Mouse (Mus musculus): ENCODE measurements around the gene Thtpa.

- no peak for TF ChIP-seq MEF2A (IDR thresholded peaks at IDR 0.05; ENCODE audit: extremely low read depth, insufficient replicate concordance, low read depth, low read length, poor library complexity, severe bottlenecking)
- peak; percentile 70 to 81 (median 76) for TF ChIP-seq CTCF (IDR thresholded peaks at IDR 0.05 in 2 of 3, conservative IDR thresholded peaks at IDR 0.05 in 1 of 3; ENCODE audit: control insufficient read depth in 1 of 3, insufficient read depth in 1 of 3, low read depth in 2 of 3, low read length in 3 of 3, poor library complexity in 1 of 3, severe bottlenecking in 1 of 3)
- no peak for TF ChIP-seq GABPA (IDR thresholded peaks at IDR 0.05; ENCODE audit: low read depth, low read length)
- TF ChIP-seq POLR2A (IDR thresholded peaks at IDR 0.05; ENCODE audit: control insufficient read depth in 1 of 2, insufficient read depth in 1 of 2, low read depth in 1 of 2, low read length in 2 of 2, poor library complexity in 1 of 2), result no peak
- TF ChIP-seq E2F4 (IDR thresholded peaks at IDR 0.05; ENCODE audit: borderline replicate concordance, low read depth, low read length), result no peak
- TF ChIP-seq CHD1 (IDR thresholded peaks at IDR 0.05; ENCODE audit: low read depth, low read length), result no peak
- no peak for TF ChIP-seq USF1 (IDR thresholded peaks at IDR 0.05; ENCODE audit: low read depth, low read length)
- TF ChIP-seq POLR2AphosphoS2 (IDR thresholded peaks at IDR 0.05; ENCODE audit: low read length), result no peak
- TF ChIP-seq TAL1 (IDR thresholded peaks at IDR 0.05; ENCODE audit: low read length), result no peak
- TF ChIP-seq GATA1 (IDR thresholded peaks at IDR 0.05; ENCODE audit: low read depth, low read length), result no peak
- TF ChIP-seq ZC3H11A (IDR thresholded peaks at IDR 0.05; ENCODE audit: low read depth, low read length), result peak; percentile 46
Measured at GRCm38 (mm10) chr14:55119421-55120134, 25.0 kb downstream of the Thtpa start.

All from MEL (cell line).